Mouse (Mus musculus) Patski (cell line): ENCODE measurements around the gene Art2b. TPM values are rescaled to one million over a fixed set of nuclear protein-coding genes. Genes with fewer than 3 reads are reported as not detected.
"Not testable (repeated sequence)": the region's sequence is repeated elsewhere in the genome, so short reads cannot be mapped to it uniquely, and the experiment has no call there.

ENCODE experiments used
- ATAC-seq: fragments of 100-300 bp; one replicate; pipeline ENCODE4 v1.8.0; 2021
- CTCF ChIA-PET: fragments of 350-600 bp; sonication (Branson Sonifier 250); formaldehyde crosslinking; loops from one replicate; lab custom pipeline; 2022; ENCODE audit warnings: inconsistent platforms; lab: Charles Lee
- POLR2A ChIA-PET: fragments of 350-600 bp; sonication (Branson Sonifier 250); formaldehyde crosslinking; loops from one replicate; lab custom pipeline; 2022; ENCODE audit warnings: antibody characterized with exemption, inconsistent platforms; lab: Charles Lee
- DNase-seq: peaks from one replicate; pipeline ENCODE4 v3.0.0-alpha.2; 2011; ENCODE audit warnings: low read depth, low spot score
- H3K27me3 ChIP-seq: fragments of 371-371 bp; one replicate; pipeline ENCODE4 v1.5.1; 2021
- CTCF ChIP-seq: fragments of 100-300 bp; IDR thresholded peaks from one replicate; pipeline ENCODE4 v1.5.1; 2021
- in situ Hi-C: fragments of 300-500 bp; cut with MboI; formaldehyde crosslinking; loops from 3 replicates; pipeline ENCODE4 v1.11.1; 2018; ENCODE audit warnings: low pct_unique_long_range_greater_than_20kb, mixed read lengths
- polyA plus RNA-seq: library from polyadenylated mRNA; unstranded; gene quantifications from one replicate; pipeline ENCODE4 v1.2.3, GENCODE M21; 2021

Art2b gene
- polyA plus RNA-seq, 1 experiment from 2014 or later: not detected

DNA sequence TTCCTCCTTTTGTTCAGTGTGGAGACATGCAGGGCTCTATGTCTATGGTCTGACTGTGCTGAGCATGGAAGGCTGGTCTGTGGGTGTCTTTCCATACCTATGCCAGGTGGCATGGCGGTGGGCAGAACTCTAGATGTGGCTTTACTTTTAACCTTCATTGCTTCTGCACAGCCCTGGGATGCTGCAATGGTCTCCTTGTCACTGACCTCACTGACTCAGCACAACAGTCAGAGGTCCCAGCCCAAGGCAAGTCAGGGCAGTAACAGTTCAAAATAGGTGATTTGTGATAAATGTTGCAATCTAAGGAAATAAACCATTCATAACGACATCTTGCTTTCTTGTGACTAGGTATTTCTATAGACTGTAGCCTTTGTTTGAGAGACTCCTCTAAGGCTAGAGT lies 21.3 kb downstream of the Art2b start:
- no peak for DNase-seq
- POLR2A ChIA-PET: no interaction called here
- no peak for TF ChIP-seq CTCF
- H3K27me3 ChIP-seq: peaks cover 6% of the 10 kb centered on the region
- CTCF ChIA-PET: no interaction called here
- in situ Hi-C loops: no loop called here
- ATAC-seq: no peak

DNA sequence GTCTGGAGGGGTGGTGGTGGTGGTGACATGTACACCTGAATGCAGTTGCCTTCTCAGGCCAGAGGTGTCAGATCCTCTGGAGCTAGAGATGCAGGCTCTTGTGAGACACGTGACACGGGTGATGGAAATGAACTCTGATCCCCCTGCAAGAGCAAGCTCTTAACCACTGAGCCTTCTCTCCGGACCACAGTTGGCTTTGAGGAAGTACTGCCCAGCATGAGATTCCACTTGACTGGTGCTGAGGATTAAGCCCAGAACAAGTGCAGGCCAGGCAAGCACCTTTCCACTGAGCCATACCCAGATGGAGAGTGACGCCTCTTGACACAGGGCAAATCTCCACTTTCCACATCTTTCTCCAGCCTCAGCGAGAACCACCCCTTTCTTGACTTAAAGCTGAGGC lies 26.0 kb downstream of the Art2b start:
- ATAC-seq, in situ Hi-C loops, DNase-seq, POLR2A ChIA-PET, H3K27me3 ChIP-seq, CTCF ChIA-PET: not testable (repeated sequence)

DNA sequence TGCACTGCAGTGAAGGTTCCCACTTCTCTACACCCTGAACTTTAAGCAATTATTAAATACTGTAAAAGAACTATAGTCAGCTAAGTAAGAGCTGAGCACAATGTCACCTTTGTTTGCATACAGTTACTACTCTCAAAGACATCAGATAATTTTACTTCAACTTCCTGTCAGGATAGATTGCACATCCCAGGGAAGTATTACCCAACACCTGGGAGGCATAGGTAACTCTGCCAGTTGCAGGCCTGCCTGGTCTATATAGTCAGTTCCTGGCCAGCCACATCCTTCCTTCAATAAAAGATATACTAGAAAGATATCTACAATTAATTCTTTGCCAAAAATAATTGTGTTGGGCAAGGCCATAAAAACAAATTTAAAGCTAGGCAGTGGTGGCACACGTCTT lies 28.0 kb downstream of the Art2b start:
- DNase-seq (no peak), ATAC-seq (no peak)
- POLR2A ChIA-PET: no interaction called here
- CTCF ChIA-PET: no interaction called here
- H3K27me3 ChIP-seq: peaks cover 6% of the 10 kb centered on the region
- in situ Hi-C loops: no loop called here
- no peak for TF ChIP-seq CTCF

DNA sequence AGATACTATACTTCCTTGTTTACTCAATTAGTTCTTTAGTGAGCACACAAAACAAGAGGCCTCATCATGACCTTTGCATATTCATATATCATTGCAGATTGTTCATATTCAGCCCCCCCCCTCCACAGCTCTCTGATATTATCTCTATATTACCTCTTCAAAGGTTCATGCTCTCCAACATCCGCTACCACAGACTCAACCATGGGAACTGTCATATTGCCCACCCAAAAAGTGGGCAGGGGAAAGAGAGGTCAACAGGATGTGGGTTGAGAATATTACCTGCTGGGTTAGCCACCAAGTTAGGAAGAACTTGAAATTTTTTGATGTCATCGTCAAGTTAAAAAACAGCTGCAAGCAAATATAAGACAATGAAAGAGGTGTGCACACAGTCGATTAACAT lies 29.9 kb downstream of the Art2b start:
- in situ Hi-C loops, DNase-seq, CTCF ChIA-PET, ATAC-seq, POLR2A ChIA-PET, H3K27me3 ChIP-seq: not testable (repeated sequence)

DNA sequence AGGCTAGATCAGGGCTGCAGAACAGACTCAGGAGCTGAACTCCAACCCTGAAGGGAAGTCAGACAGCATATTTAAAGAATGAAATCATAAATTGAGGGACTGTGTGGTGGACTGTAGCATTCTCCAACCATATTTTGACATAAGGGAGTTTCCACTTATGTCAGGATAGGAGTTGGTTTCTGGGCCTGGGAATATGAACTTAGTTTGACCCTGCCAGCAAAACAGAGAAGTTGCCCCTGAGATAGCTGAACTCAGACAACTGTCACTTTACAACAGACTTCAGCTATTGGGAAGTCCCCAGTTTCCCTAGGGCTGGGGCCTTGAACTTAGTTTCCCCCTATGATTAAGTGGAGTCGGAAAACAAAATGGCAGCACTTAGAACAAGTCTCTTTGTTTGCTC lies 33.9 kb downstream of the Art2b start:
- no peak for TF ChIP-seq CTCF

DNA sequence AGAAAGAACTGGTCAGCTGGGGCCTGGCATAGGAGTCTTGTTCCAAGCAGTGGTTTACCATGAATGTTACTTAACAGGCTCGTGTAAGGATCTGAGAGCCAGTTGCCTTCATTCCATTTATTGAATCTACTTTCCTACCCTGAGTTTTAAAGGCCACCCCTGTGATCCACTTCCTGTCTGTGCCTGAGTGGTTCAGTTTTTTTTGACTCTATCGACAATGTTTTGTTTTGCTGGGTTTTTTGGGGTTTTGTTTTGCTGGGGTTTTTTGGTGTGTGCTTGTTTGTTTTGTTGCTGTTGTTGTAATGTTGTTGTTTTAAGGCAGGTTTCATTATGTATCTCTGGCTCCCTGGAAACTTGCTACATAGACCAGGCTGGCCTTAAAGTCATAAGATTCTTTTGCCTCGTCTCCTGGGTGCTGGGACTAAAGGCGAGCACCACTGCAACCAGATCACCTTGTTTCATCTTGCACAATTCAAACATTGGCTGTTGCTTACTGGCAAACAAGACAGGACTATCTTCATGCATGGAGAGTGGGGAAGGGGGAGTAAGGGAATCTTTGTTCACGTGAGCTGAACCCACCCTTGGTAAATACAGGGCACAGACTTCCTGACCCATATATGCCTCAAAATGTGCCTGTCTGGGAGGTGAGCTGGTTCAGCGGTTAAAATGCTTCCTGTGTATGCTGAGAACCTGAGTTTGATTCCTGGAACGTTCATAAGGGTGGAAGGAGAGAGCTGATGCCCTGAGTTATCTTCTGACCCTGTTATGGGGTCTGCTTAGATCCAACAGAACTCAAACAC lies 34.5 kb downstream of the Art2b start:
- POLR2A ChIA-PET: no interaction called here
- H3K27me3 ChIP-seq: no peaks in the 10 kb centered on the region
- ATAC-seq (no peak), DNase-seq (no peak)
- no peak for TF ChIP-seq CTCF
- CTCF ChIA-PET: no interaction called here
- in situ Hi-C loops: no loop called here

More for the DNA sequence above, 33.9 kb downstream of the Art2b start:
- no peak for DNase-seq
- in situ Hi-C loops: no loop called here
- ChIA-PET POLR2A (no interaction called here), CTCF (no interaction called here)
- ATAC-seq: no peak
- H3K27me3 ChIP-seq: no peaks in the 10 kb centered on the region

DNA sequence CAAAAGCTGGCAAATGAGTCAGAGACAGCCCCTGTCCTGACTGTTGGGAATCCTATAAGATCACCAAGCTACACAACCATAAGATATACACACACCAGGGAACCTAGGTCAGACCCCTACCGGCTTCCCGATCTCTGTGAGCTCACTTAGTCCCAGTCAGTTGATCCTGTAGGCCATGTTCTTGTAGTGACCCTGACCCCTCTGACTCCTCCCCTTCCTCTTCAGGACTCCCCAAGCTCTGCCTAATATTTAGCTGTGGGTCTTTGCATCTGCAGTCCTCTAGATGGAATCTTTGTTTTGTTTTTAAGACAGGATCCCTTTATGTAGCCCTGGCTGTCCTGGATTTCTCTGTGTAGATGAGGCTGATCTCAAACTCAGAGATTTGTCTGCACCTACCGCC lies 36.1 kb downstream of the Art2b start:
- ChIA-PET CTCF (no interaction called here), POLR2A (no interaction called here)
- H3K27me3 ChIP-seq: no peaks in the 10 kb centered on the region
- TF ChIP-seq CTCF: no peak
- ATAC-seq: no peak
- in situ Hi-C loops: no loop called here
- DNase-seq: no peak

DNA sequence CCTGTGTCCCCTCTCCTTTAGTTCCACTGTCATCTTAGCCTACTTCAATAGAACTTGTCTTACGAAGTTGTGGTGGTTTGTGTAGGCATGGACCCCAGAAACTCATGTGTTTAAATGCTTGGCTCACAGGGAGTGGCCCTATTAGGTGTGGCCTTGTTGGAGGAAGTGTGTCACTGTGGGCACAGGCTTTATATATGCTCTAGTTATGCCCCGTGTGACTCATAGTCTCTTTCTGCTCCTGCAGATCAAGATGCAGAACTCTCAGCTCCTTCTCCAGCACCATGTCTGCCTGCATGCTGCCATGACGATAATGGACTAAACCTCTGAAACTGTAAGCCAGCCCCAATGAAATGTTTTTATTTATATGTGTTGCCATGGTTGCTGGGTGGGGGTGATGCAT lies 37.7 kb downstream of the Art2b start:
- ATAC-seq (no peak), DNase-seq (no peak)
- CTCF ChIA-PET: no interaction called here
- in situ Hi-C loops: no loop called here
- POLR2A ChIA-PET: no interaction called here
- H3K27me3 ChIP-seq: peaks cover 8% of the 10 kb centered on the region
- no peak for TF ChIP-seq CTCF

DNA sequence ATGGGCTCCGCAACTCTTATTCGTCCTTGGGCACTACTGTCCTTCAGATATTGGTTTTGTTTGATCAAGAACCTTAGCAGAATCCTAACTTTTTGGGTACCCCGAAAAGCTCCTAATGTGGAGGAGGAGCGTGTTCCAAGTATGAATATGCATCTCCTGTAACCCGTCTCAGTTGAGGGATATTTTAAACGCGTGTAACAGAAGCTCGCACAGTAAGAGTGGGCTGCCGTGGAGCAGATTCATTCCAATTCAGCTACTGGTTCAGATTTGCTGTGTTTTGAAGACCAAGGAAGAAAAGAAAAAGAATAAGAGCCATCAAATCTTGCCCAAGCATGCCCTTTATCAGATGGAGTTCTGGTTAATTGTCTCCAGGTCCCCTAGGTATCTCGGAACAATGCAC lies 43.7 kb downstream of the Art2b start:
- ChIA-PET CTCF (interaction anchor here (0.7 to 1.9 kb wide), 6 partner anchors 11 to 129 kb away, joined by 3 to 6 read pairs (median 4); no protein-coding TSS in a partner anchor), POLR2A (no interaction called here)
- H3K27me3 ChIP-seq: peaks cover 18% of the 10 kb centered on the region
- no peak for TF ChIP-seq CTCF
- in situ Hi-C loops: no loop called here
- DNase-seq (no peak), ATAC-seq (no peak)

DNA sequence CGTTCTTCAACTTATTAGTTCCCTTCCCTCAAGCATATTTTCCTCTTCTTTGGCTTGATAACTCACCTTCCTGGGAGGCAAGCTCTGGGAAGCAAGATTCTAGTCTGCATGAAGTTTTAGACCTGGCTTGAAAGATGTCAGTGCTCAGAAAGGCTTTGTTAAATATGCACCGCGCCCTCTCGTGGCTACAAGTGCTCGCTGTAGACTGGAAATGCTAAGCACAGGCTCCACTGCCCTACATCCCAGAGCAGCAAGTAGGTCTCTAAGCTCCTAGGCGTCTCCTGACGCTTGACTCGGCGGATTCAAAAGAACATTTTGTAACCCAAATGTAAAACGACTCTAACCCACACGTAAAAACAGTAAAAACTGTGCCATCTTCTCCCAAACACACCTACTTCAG lies 44.3 kb downstream of the Art2b start:
- ChIA-PET CTCF (interaction anchor here (0.7 to 1.9 kb wide), 6 partner anchors 10 to 129 kb away, joined by 3 to 6 read pairs (median 4); no protein-coding TSS in a partner anchor), POLR2A (no interaction called here)
- H3K27me3 ChIP-seq: peaks cover 18% of the 10 kb centered on the region
- in situ Hi-C loops: no loop called here
- peak; percentile 84 for TF ChIP-seq CTCF
- ATAC-seq (no peak), DNase-seq (no peak)

DNA sequence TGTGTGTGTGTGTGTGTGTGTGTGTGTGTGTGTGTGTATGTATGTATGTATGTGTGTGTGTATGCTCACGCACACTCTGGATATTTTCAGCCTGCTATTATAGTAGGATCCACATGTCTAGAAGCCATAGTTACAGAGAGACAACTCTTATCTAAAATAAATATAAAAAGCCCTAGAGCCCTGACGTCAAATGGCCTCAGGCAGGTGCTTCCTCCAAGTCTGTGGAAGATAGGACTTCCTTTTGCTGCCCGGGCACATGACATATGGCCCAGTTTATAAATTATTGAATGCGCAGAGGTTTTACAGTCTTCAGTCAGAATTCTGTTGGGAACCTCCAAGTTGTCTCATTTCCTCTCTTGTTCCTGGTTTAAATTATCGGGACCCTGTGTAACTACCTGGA lies 44.7 kb downstream of the Art2b start:
- ChIA-PET POLR2A (no interaction called here), CTCF (interaction anchor here (1.0 to 1.9 kb wide), 4 partner anchors 10 to 128 kb away, joined by 4 to 6 read pairs (median 4); no protein-coding TSS in a partner anchor)
- in situ Hi-C loops: no loop called here
- TF ChIP-seq CTCF: no peak
- H3K27me3 ChIP-seq: peaks cover 18% of the 10 kb centered on the region
- ATAC-seq (no peak), DNase-seq (no peak)
